Mouse (Mus musculus) lung, postnatal 0 days (tissue): Measurements from ENCODE around the gene Nifk. TPM values are rescaled to one million over a fixed set of nuclear protein-coding genes. Genes with fewer than 3 reads are reported as not detected.

Experiments
- ATAC-seq: fragments of 200-750 bp; cut with Nextera tagmentation; 2 replicates; pipeline ENCODE4 v1.8.0; 2017; ENCODE audit warnings: moderate library complexity
- DNase-seq: peaks from one replicate; pipeline ENCODE4 v3.0.0-alpha.2; 2016; ENCODE audit warnings: low spot score
- H3K27ac ChIP-seq: fragments of 300-500 bp; sonication (generic); 2 replicates; pipeline ENCODE4 v1.5.1; 2014; ENCODE audit warnings: antibody characterized with exemption, mild to moderate bottlenecking, low read length, mixed read lengths
- H3K27me3 ChIP-seq: fragments of 300-500 bp; sonication (generic); replicated peaks from 2 replicates; pipeline ENCODE4 v1.6.1; 2014; ENCODE audit warnings: low read length, mixed read lengths; ENCODE audit not compliant: insufficient read depth
- H3K36me3 ChIP-seq: fragments of 300-500 bp; sonication (generic); 2 replicates; pipeline ENCODE4 v1.6.1; 2014; ENCODE audit warnings: low read length, mixed read lengths; ENCODE audit not compliant: insufficient read depth
- H3K4me1 ChIP-seq: fragments of 300-500 bp; sonication (generic); 2 replicates; pipeline ENCODE4 v1.6.1; 2014; ENCODE audit warnings: antibody characterized with exemption, low read depth, low read length, mixed read lengths; ENCODE audit not compliant: insufficient read depth
- H3K4me2 ChIP-seq: fragments of 300-500 bp; sonication (generic); replicated peaks from 2 replicates; pipeline ENCODE4 v1.6.1; 2014; ENCODE audit warnings: low read depth, mild to moderate bottlenecking, low read length, moderate library complexity, mixed read lengths
- H3K4me3 ChIP-seq: fragments of 300-500 bp; sonication (generic); 2 replicates; pipeline ENCODE4 v1.5.1; 2014; ENCODE audit warnings: low read depth, low read length
- H3K9ac ChIP-seq: fragments of 300-500 bp; sonication (generic); replicated peaks from 2 replicates; pipeline ENCODE4 v1.6.1; 2014; ENCODE audit warnings: low read depth, mild to moderate bottlenecking
- H3K9me3 ChIP-seq: fragments of 300-500 bp; sonication (generic); 2 replicates; pipeline ENCODE4 v1.6.1; 2016; ENCODE audit warnings: low read length, mixed read lengths
- CTCF ChIP-seq: IDR thresholded peaks from 2 replicates; pipeline ENCODE4 v1.5.1; 2016; ENCODE audit warnings: antibody characterized with exemption, mild to moderate bottlenecking
- EP300 ChIP-seq: IDR thresholded peaks from 2 replicates; pipeline ENCODE4 v1.6.1; 2016; ENCODE audit warnings: antibody characterized with exemption, mild to moderate bottlenecking, control low read depth
- WGBS: fragments of 180-500 bp; shearing (Covaris S2); extraction: QIAGEN DNeasy Blood & Tissue Kit; methylation state at CpG from one replicate; pipeline ENCODE4 v1.1.7; 2014; 5-methylcytosine and 5-hydroxymethylcytosine counted together
- polyA plus RNA-seq: library from polyadenylated mRNA; unstranded; fragments of >200 nt; fragmentation: Nextera tagmentation; extraction: Ambion mirVana; gene quantifications from 2 replicates; pipeline ENCODE4 v1.2.1, GENCODE M21; 2015

Gene Nifk
- polyA plus RNA-seq, 1 experiment from 2014 or later = 30.7 TPM

- TF ChIP-seq EP300 (no peak), CTCF (no peak)
- no peaks in the 10 kb centered on the region for H3K9me3 ChIP-seq
- 88% methylated on average over 2 of the region's 2 CpGs for WGBS
- H3K4me3 ChIP-seq = no peak overlapping the region
- DNase-seq (no peak), ATAC-seq (no peak)
- H3K36me3 ChIP-seq = peaks cover 17% of the 10 kb centered on the region; the same call in 1 of the 2 replicates
- H3K9ac ChIP-seq = no peak overlapping the region
- H3K27me3 ChIP-seq = no peaks in the 10 kb centered on the region
- H3K4me1 ChIP-seq = peaks cover 5% of the 10 kb centered on the region; the same call in 1 of the 2 replicates
- H3K27ac ChIP-seq = no peak overlapping the region
- no peak overlapping the region for H3K4me2 ChIP-seq
Measured at GRCm38 (mm10) chr1:118297719-118298118, 23.9 kb upstream of the Nifk start.

- peak overlapping the region; percentile 59 for H3K4me2 ChIP-seq
- DNase-seq (peak; percentile 93), ATAC-seq (peak; percentile 95)
- peak overlapping the region; percentile 96 for H3K27ac ChIP-seq
- H3K9me3 ChIP-seq = no peaks in the 10 kb centered on the region
- H3K27me3 ChIP-seq = no peaks in the 10 kb centered on the region
- H3K9ac ChIP-seq = peak overlapping the region; percentile 87
- under 1% methylated on average over 59 of the region's 67 CpGs for WGBS
- H3K36me3 ChIP-seq = peaks cover 6% of the 10 kb centered on the region; the same call in 1 of the 2 replicates
- H3K4me1 ChIP-seq = no peaks in the 10 kb centered on the region
- H3K4me3 ChIP-seq = peak overlapping the region; percentile 89
- TF ChIP-seq EP300 = no peak
- no peak for TF ChIP-seq CTCF
Measured at GRCm38 (mm10) chr1:118310780-118311621, 10.6 kb upstream of the Nifk start.

DNA sequence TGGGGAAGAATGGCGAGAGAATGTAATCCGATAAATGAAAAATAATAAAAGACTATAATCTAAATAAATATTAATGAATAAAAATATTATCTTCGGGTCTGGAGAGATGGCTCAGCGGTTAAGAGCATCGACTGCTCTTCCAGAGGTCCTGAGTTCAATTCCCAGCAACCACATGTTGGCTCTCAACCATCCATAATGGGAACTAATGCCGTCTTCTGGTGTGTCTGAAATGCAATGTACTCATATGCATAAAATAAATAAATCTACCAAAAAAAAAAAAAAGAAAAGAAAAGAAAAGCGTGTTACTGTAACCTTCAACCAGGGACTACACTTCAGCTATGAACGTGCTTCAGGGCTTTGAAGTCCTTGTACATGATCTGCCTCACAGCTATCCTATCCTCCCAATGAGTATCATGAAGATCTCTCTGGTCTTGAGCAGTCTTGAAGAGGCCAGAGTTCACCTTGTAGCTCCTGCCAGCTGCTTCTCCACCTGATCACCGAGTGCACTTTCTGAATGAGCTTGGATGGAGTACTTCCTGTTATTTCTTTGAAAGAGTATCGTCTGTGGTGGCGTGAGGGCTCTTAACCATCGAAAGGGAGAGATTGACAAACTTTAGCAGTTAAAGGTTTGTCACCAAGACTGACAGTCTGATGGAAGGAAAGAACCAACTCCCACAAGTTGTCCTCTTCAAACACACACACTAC, 9.9 kb upstream of the Nifk start, which contains the start of gene Tsn:
TSS of gene Tsn (minus strand) at position 118 of the 705 bp plus-strand sequence.
- 0 out of 2 replicates have a peak, but pooled peaks cover 1% of the 10 kb centered on the region for H3K36me3 ChIP-seq
- ATAC-seq (peak; percentile 40), DNase-seq (peak; percentile 68)
- H3K27me3 ChIP-seq = no peaks in the 10 kb centered on the region
- H3K27ac ChIP-seq = peak within 1 kb of the TSS; percentile 96
- H3K4me2 ChIP-seq = peak within 1 kb of the TSS; percentile 59
- no peaks in the 10 kb centered on the region for H3K9me3 ChIP-seq
- 27% methylated on average over 12 of the region's 12 CpGs for WGBS
- H3K4me1 ChIP-seq = no peaks in the 10 kb centered on the region
- peak within 1 kb of the TSS; percentile 89 for H3K4me3 ChIP-seq
- 0 out of 2 replicates have a peak, but pooled peaks have one; percentile 43 for TF ChIP-seq EP300
- TF ChIP-seq CTCF = no peak
- peak within 1 kb of the TSS; percentile 87 for H3K9ac ChIP-seq

GRCm38 (mm10) chr1:118320696-118321095, 943 bp upstream of the Nifk start:
- DNase-seq = peak; percentile 41
- 58% methylated on average over 2 of the region's 2 CpGs for WGBS
- Histone ChIP-seq H3K4me3 (no peak overlapping the region), H3K4me1 (peaks cover 7% of the 10 kb centered on the region; the same call in 1 of the 2 replicates), H3K9ac (no peak overlapping the region), H3K27ac (no peak overlapping the region), H3K27me3 (no peaks in the 10 kb centered on the region), H3K9me3 (no peaks in the 10 kb centered on the region), H3K4me2 (no peak overlapping the region), H3K36me3 (no peaks in the 10 kb centered on the region)
- 0 out of 2 replicates have a peak, but pooled peaks have one; percentile 11 for ATAC-seq
- TF ChIP-seq CTCF (peak; percentile 69), EP300 (no peak)

- peak; percentile 32 for DNase-seq
- Histone ChIP-seq H3K27me3 (no peaks in the 10 kb centered on the region), H3K4me2 (no peak overlapping the region), H3K4me3 (no peak overlapping the region), H3K9me3 (no peaks in the 10 kb centered on the region), H3K36me3 (peaks cover 25% of the 10 kb centered on the region), H3K27ac (no peak overlapping the region), H3K4me1 (no peaks in the 10 kb centered on the region), H3K9ac (no peak overlapping the region)
- TF ChIP-seq CTCF = no peak
- TF ChIP-seq EP300 = no peak
- no peak; the same call in 1 of the 2 replicates for ATAC-seq
- WGBS = 80% methylated on average over 9 of the region's 9 CpGs
Measured at GRCm38 (mm10) chr1:118334749-118335713, 13.4 kb downstream of the Nifk start.
